Mouse (Mus musculus) layer of hippocampus, adult 18-20 months (tissue): ENCODE results near the gene Rnf186. TPM values are rescaled to one million over a fixed set of nuclear protein-coding genes. Genes with fewer than 3 reads are reported as not detected.

Source experiments
- DNase-seq, 2 experiments: peaks; one replicate each; pipeline ENCODE4 v3.0.0; 2022; ENCODE audit warnings: low spot score in 2 of 2
- total RNA-seq, 2 experiments: library from RNA; stranded (reverse); gene quantifications; 2 replicates each; pipeline ENCODE4 v1.2.3; 2021

Rnf186 gene
- total RNA-seq, 2 experiments from 2014 or later, result not detected

DNA sequence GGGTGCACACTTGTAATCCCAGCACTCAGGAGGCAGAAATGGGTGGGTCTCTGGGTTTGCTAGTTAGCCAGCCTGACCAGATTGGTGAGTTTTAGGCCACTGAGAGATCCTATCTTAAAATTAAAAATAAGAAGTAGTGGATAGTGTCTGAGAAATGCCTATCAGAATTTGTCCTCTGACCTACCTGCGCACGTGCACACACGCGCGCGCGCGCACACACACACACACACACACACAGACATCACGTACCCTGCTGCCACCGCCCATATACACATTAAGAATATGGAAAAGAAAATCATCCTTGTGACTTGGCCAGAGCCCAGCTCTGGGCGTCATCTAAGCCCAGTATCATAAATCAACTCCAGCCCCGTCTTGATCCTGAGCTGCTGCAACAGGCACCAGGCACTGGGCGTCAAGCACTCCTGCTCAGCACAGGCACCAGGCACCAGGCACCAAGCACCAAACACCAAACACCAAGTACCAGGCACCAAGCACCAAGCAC lies 44.3 kb downstream of the Rnf186 start:
- no peak for DNase-seq

DNA sequence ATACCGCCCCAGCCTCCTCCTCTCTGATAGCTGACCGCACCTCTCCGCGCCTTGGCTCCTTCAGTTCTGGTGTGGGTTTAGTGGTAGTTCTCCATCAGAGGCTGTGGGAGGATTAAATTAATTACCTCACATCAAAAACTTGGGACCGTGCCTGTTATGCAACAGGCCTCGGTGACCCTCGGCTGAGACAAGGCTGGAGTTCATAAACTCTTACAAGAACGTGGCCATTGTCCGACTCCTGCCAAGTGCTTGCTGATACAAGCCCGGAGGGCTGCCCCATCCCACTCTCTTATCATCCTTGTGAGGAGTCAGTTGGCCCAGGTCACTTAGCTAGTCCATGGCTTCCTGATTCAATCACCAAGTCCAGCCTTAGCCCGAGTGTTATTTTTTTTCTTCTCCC lies 46.4 kb downstream of the Rnf186 start:
- DNase-seq, result no peak

DNA sequence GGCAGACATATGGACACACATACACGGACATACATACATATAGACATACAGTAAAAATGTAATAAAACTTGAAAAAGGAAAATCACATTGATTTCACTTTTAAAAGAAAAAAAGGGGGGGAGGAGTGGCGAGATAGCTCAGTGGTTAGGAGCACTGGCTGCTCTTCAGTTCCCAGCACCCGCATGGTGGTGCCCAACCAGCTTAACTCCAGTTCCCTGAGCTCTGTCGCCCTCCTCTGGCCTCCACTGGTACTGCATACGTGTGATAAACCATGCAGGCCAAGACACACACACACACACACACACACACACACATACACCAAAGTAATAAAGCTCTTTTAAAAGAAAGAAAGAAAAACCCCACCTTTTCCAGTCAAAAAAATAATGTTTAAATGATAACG lies 47.9 kb downstream of the Rnf186 start:
- no peak for DNase-seq

Other genes starting within 250 kb of the Rnf186 start
- under 1 TPM in 1 of 2 experiments, not detected in 1; 0.10 TPM for gene Pla2g2c, start 242.3 kb upstream of the Rnf186 start, total RNA-seq
- 1 to 10 TPM; 1.0 to 2.3 TPM for gene Ubxn10, start 229.9 kb upstream of the Rnf186 start, total RNA-seq
- 1 to 10 TPM; 1.8 to 2.3 TPM for gene Pla2g2f, start 209.5 kb upstream of the Rnf186 start, total RNA-seq
- under 1 TPM; 0.56 to 0.62 TPM for gene Pla2g2d, start 191.4 kb upstream of the Rnf186 start, total RNA-seq
- gene Pla2g5, start 103.6 kb upstream of the Rnf186 start, total RNA-seq, result 1 to 10 TPM; 1.3 to 2.3 TPM
- not detected for gene Gm13030, start 93.1 kb upstream of the Rnf186 start, total RNA-seq
- not detected for gene Pla2g2e, start 89.2 kb upstream of the Rnf186 start, total RNA-seq
- gene Otud3, start 53.2 kb upstream of the Rnf186 start, total RNA-seq, result 10 to 100 TPM; 10.9 to 13.1 TPM
- gene Tmco4, start 5.8 kb downstream of the Rnf186 start, total RNA-seq, result 1 to 10 TPM; 2.9 to 3.0 TPM
- gene Htr6, start 108.5 kb downstream of the Rnf186 start, total RNA-seq, result 1 to 10 TPM; 6.5 to 7.6 TPM
- 10 to 100 TPM; 80.3 to 92.2 TPM for gene Nbl1, start 125.9 kb downstream of the Rnf186 start, total RNA-seq
- 100 to 1,000 TPM; 189 to 193 TPM for gene Minos1, start 164.0 kb downstream of the Rnf186 start, total RNA-seq
- 100 to 1,000 TPM; 400 to 403 TPM for gene Capzb, start 225.8 kb downstream of the Rnf186 start, total RNA-seq